Mouse (Mus musculus) neural tube, embryonic 15.5 days (tissue): ENCODE results near the gene Slc8a3. TPM values are rescaled to one million over a fixed set of nuclear protein-coding genes. Genes with fewer than 3 reads are reported as not detected.
"Not testable (repeated sequence)": the region's sequence is repeated elsewhere in the genome, so short reads cannot be mapped to it uniquely, and the experiment has no call there.

Experiments used
- ATAC-seq: fragments of 200-750 bp; cut with Nextera tagmentation; 2 replicates; pipeline ENCODE4 v1.8.0; 2017; ENCODE audit warnings: mild to moderate bottlenecking, moderate TSS enrichment, moderate library complexity; ENCODE audit not compliant: low FRiP score
- H3K27ac ChIP-seq: fragments of 300-500 bp; sonication (generic); replicated peaks from 2 replicates; pipeline ENCODE4 v1.5.1; 2015; ENCODE audit warnings: mild to moderate bottlenecking, inconsistent platforms
- H3K27me3 ChIP-seq: fragments of 300-500 bp; sonication (generic); replicated peaks from 2 replicates; pipeline ENCODE4 v1.6.1; 2015; ENCODE audit warnings: inconsistent platforms
- H3K36me3 ChIP-seq: fragments of 300-500 bp; sonication (generic); 2 replicates; pipeline ENCODE4 v1.6.1; 2015; ENCODE audit warnings: inconsistent platforms
- H3K4me1 ChIP-seq: fragments of 300-500 bp; sonication (generic); 2 replicates; pipeline ENCODE4 v1.6.1; 2015; ENCODE audit warnings: inconsistent platforms
- H3K4me2 ChIP-seq: fragments of 300-500 bp; sonication (generic); 2 replicates; pipeline ENCODE4 v1.6.1; 2015; ENCODE audit warnings: inconsistent platforms, mild to moderate bottlenecking, moderate library complexity
- H3K4me3 ChIP-seq: fragments of 300-500 bp; sonication (generic); replicated peaks from 2 replicates; pipeline ENCODE4 v1.5.1; 2015; ENCODE audit warnings: mild to moderate bottlenecking, inconsistent platforms
- H3K9ac ChIP-seq: fragments of 300-500 bp; sonication (generic); replicated peaks from 2 replicates; pipeline ENCODE4 v1.6.1; 2015; ENCODE audit warnings: mild to moderate bottlenecking, inconsistent platforms
- H3K9me3 ChIP-seq: fragments of 300-500 bp; sonication (generic); replicated peaks from 2 replicates; pipeline ENCODE4 v1.6.1; 2016; ENCODE audit warnings: inconsistent platforms
- WGBS: fragments of 180-500 bp; shearing (Covaris S2); methylation state at CpG from one replicate; pipeline ENCODE4 v1.1.7; 2015; ENCODE audit warnings: mixed read lengths; 5-methylcytosine and 5-hydroxymethylcytosine counted together
- polyA plus RNA-seq: library from polyadenylated mRNA; unstranded; fragments of >200 nt; fragmentation: Nextera tagmentation; extraction: Ambion mirVana; gene quantifications from 2 replicates; pipeline ENCODE4 v1.2.1, GENCODE M21; 2015

Gene Slc8a3
- 11.0 and 12.4 TPM in 2 replicates for polyA plus RNA-seq

- under 1% methylated on average over 36 of the region's 47 CpGs for WGBS
- Histone ChIP-seq H3K9me3 (no peaks in the 10 kb centered on the region), H3K27ac (peak within 1 kb of the TSS; percentile 94), H3K36me3 (no peaks in the 10 kb centered on the region), H3K4me2 (peak within 1 kb of the TSS; percentile 91), H3K9ac (peak within 1 kb of the TSS; percentile 91), H3K4me3 (peak within 1 kb of the TSS; percentile 73), H3K4me1 (peaks cover 32% of the 10 kb centered on the region), H3K27me3 (no peaks in the 10 kb centered on the region)
- peak; percentile 77 for ATAC-seq
Measured at GRCm38 (mm10) chr12:81332875-81333421, at the start of gene Slc8a3. TSS of gene Slc8a3 (minus strand) at chr12:81333180.

DNA sequence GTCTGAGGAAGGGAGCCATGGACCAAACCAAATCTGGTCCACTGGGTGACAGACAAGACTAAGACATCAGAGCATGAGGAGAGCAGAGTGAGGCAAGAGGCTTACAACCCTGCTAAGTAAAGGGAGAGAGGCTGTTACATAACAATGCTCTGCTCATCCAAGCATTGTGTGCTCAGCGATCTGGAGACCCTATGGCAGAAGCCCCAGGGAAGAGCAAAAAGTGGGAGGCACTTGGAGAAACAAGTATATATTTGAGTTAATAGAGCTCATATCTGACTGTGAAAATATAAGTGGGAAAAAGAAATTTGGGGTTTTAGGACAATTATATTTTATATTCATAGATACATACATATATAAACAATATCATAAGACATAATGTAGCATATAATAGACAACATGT, 46.4 kb upstream of the Slc8a3 start, which contains the start of gene Gm4787:
Gm4787 (minus strand) TSS at position 101 of the 400 bp plus-strand sequence.
- not testable (repeated sequence) for H3K27ac ChIP-seq, H3K9me3 ChIP-seq, H3K4me2 ChIP-seq, H3K4me1 ChIP-seq, H3K27me3 ChIP-seq, ATAC-seq, H3K36me3 ChIP-seq, H3K4me3 ChIP-seq, H3K9ac ChIP-seq
- WGBS, result 77% methylated on average over 1 of the region's 1 CpGs

GRCm38 (mm10) chr12:81333841-81334240, 861 bp upstream of the Slc8a3 start:
- ATAC-seq, result no peak
- peak overlapping the region; percentile 73 for H3K4me3 ChIP-seq
- H3K27ac ChIP-seq, result peak overlapping the region; percentile 94
- peak overlapping the region; percentile 91 for H3K9ac ChIP-seq
- peaks cover 32% of the 10 kb centered on the region for H3K4me1 ChIP-seq
- WGBS, result 64% methylated on average over 5 of the region's 5 CpGs
- H3K4me2 ChIP-seq, result peak overlapping the region; percentile 91
- H3K36me3 ChIP-seq, result no peaks in the 10 kb centered on the region
- no peaks in the 10 kb centered on the region for H3K27me3 ChIP-seq
- H3K9me3 ChIP-seq, result no peaks in the 10 kb centered on the region

- ATAC-seq, result peak; percentile 81
- Histone ChIP-seq H3K27me3 (no peaks in the 10 kb centered on the region), H3K9ac (peak overlapping the region; percentile 91), H3K36me3 (no peaks in the 10 kb centered on the region), H3K4me3 (peak overlapping the region; percentile 73), H3K4me1 (peaks cover 32% of the 10 kb centered on the region), H3K9me3 (no peaks in the 10 kb centered on the region), H3K4me2 (peak overlapping the region; percentile 91), H3K27ac (peak overlapping the region; percentile 94)
- WGBS, result under 1% methylated on average over 49 of the region's 54 CpGs
Measured at GRCm38 (mm10) chr12:81331937-81332874, 774 bp downstream of the Slc8a3 start.

GRCm38 (mm10) chr12:81331046-81331638, 1.8 kb downstream of the Slc8a3 start:
- peak overlapping the region; percentile 50 for H3K9ac ChIP-seq
- no peaks in the 10 kb centered on the region for H3K27me3 ChIP-seq
- H3K4me1 ChIP-seq, result peaks cover 32% of the 10 kb centered on the region
- no peak for ATAC-seq
- peak overlapping the region; percentile 91 for H3K4me2 ChIP-seq
- peak overlapping the region; percentile 73 for H3K4me3 ChIP-seq
- peak overlapping the region; percentile 94 for H3K27ac ChIP-seq
- no peaks in the 10 kb centered on the region for H3K9me3 ChIP-seq
- 33% methylated on average over 5 of the region's 5 CpGs for WGBS
- no peaks in the 10 kb centered on the region for H3K36me3 ChIP-seq

DNA sequence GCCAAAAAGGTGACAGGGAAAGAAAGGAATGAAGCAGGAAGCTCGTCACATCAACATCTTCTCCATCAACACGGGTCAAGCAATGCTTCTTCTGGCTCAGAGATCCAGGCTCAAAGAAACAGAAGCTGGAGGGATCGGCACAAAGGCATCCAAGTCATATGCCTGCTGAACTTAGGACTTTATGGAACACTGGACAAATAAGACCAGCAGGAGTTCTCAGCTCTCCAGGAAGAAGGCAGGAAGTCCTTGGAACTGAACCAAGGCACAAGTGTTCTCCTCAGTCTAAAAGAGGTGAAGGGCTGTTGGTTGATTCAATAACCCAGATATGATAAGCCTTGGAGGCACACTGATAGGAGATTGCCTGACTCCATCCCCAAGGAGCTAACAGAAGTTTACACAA, 8.0 kb downstream of the Slc8a3 start:
- no peaks in the 10 kb centered on the region for H3K27me3 ChIP-seq
- no peak overlapping the region for H3K4me2 ChIP-seq
- H3K27ac ChIP-seq, result no peak overlapping the region
- WGBS, result 87% methylated on average over 3 of the region's 3 CpGs
- no peak for ATAC-seq
- no peak overlapping the region for H3K4me3 ChIP-seq
- no peaks in the 10 kb centered on the region for H3K9me3 ChIP-seq
- H3K36me3 ChIP-seq, result no peaks in the 10 kb centered on the region
- peaks cover 7% of the 10 kb centered on the region for H3K4me1 ChIP-seq
- H3K9ac ChIP-seq, result no peak overlapping the region

DNA sequence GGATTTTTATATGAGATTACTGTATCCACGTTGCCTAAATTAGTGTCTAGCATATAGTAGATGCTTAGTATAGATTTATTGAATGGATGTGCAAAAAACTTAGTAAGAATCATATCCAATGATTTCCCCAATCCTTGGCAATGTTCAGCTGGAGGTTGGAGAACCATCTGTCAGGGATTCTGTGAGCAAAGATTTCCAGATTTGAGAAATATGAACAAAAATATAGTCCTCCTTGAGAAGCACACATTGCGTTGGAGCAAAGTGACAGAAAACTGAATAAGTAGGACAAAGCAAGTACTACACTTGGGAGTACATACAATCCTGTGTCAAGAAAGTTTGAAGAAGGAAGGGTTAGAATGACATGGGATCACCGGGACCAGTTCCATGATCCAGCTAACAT, 8.9 kb downstream of the Slc8a3 start:
- Histone ChIP-seq H3K4me3 (no peak overlapping the region), H3K27ac (no peak overlapping the region), H3K36me3 (no peaks in the 10 kb centered on the region), H3K4me2 (no peak overlapping the region), H3K4me1 (peaks cover 7% of the 10 kb centered on the region), H3K9me3 (no peaks in the 10 kb centered on the region), H3K27me3 (no peaks in the 10 kb centered on the region), H3K9ac (no peak overlapping the region)
- ATAC-seq, result no peak
- 91% methylated on average over 3 of the region's 3 CpGs for WGBS

DNA sequence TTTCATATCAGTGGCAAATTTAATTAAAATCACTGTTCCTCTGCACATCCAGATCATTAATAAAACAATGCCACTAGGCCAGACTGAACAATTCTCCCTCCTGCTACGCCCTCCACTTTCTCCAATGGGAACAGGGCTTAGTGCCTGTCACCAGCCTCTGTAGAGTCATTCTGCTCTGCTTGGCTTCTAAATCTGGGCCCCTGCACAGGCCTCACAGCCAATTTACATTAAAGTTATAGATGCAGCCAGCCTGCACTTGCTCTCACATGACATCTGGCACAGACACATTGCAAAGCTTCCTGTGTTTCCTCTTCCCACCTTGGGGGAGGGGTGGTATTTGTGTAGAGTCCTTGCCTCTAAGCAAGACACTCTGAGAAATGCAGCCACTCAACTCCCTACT, 12.0 kb downstream of the Slc8a3 start:
- H3K4me2 ChIP-seq, result no peak overlapping the region
- H3K4me3 ChIP-seq, result no peak overlapping the region
- no peaks in the 10 kb centered on the region for H3K27me3 ChIP-seq
- no peak overlapping the region for H3K9ac ChIP-seq
- ATAC-seq, result no peak
- no peaks in the 10 kb centered on the region for H3K9me3 ChIP-seq
- H3K4me1 ChIP-seq, result peaks cover 7% of the 10 kb centered on the region
- no peak overlapping the region for H3K27ac ChIP-seq
- no peaks in the 10 kb centered on the region; the same call in 1 of the 2 replicates for H3K36me3 ChIP-seq
- 67% methylated on average over 1 of the region's 1 CpGs for WGBS

DNA sequence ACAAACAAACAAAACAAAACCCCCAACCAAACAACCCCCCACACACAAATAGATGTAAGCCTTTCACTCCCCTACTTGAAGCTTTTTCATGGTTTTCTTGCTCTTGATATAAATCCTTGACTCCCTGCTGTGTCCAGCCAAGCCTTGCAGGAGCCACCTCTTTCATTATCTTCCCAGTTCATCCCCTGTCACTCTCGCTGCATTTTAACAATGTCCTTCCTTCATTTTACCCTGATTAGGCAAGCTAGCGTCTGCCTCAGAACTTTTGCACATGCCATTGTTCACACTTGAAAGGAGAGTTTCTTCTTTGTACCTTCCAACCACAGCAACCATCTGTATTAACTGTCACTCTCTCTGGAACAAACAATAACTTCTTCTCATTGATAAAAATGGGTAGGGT, 15.2 kb downstream of the Slc8a3 start:
- Histone ChIP-seq H3K4me2 (no peak overlapping the region), H3K9me3 (no peaks in the 10 kb centered on the region), H3K27ac (no peak overlapping the region), H3K9ac (no peak overlapping the region), H3K27me3 (no peaks in the 10 kb centered on the region), H3K4me3 (no peak overlapping the region), H3K4me1 (peaks cover 7% of the 10 kb centered on the region), H3K36me3 (peaks cover 25% of the 10 kb centered on the region)
- ATAC-seq, result no peak
- WGBS, result 9% methylated on average over 2 of the region's 2 CpGs

DNA sequence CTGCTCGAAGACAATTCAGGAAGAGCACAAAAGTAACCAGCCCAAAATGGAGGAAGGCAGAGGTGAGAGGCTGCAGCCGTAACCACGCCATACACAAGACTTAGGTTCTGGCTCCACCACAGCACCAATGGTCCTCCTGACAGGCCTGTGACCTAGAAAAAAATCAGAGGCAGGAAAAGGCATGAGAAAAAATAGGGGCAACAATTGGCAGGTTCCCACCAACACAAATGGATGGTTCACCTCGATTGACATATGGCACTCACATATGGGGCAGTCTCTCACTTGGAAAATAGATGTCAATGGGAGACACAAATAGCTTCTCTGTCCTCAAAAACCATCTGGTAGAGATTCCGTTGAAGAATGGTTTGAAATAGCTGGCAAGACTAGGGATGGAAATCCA, 17.0 kb downstream of the Slc8a3 start:
- H3K27me3 ChIP-seq, result no peaks in the 10 kb centered on the region
- H3K9ac ChIP-seq, result no peak overlapping the region
- H3K4me1 ChIP-seq, result peaks cover 3% of the 10 kb centered on the region
- no peak for ATAC-seq
- H3K4me2 ChIP-seq, result no peak overlapping the region
- WGBS, result 93% methylated on average over 5 of the region's 5 CpGs
- H3K9me3 ChIP-seq, result no peaks in the 10 kb centered on the region
- no peak overlapping the region for H3K4me3 ChIP-seq
- no peak overlapping the region for H3K27ac ChIP-seq
- peaks cover 25% of the 10 kb centered on the region for H3K36me3 ChIP-seq

- Histone ChIP-seq H3K4me3 (no peak overlapping the region), H3K9me3 (no peaks in the 10 kb centered on the region), H3K27ac (no peak overlapping the region), H3K9ac (no peak overlapping the region), H3K4me1 (no peaks in the 10 kb centered on the region), H3K27me3 (no peaks in the 10 kb centered on the region), H3K36me3 (no peaks in the 10 kb centered on the region; the same call in 1 of the 2 replicates), H3K4me2 (no peak overlapping the region)
- no peak for ATAC-seq
- WGBS, result 84% methylated on average over 5 of the region's 5 CpGs
Measured at GRCm38 (mm10) chr12:81303626-81304025, 29.4 kb downstream of the Slc8a3 start.
